Mouse (Mus musculus) liver, postnatal 0 days (tissue): ENCODE data around the gene Poglut1. TPM values are rescaled to one million over a fixed set of nuclear protein-coding genes. Genes with fewer than 3 reads are reported as not detected.

Experiments used
- ATAC-seq: fragments of 200-750 bp; cut with Nextera tagmentation; 2 replicates; pipeline ENCODE4 v1.8.0; 2017; ENCODE audit warnings: mild to moderate bottlenecking, moderate library complexity
- DNase-seq: peaks from one replicate; pipeline ENCODE4 v3.0.0-alpha.2; 2016
- H3K27ac ChIP-seq: fragments of 300-500 bp; sonication (generic); 2 replicates; pipeline ENCODE4 v1.5.1; 2014; ENCODE audit warnings: antibody characterized with exemption, moderate library complexity, mild to moderate bottlenecking, low read depth
- H3K27me3 ChIP-seq: fragments of 300-500 bp; sonication (generic); 2 replicates; pipeline ENCODE4 v1.6.1; 2014; ENCODE audit warnings: low read length, control low read depth, mixed read lengths; ENCODE audit not compliant: insufficient read depth
- H3K36me3 ChIP-seq: fragments of 300-500 bp; sonication (generic); replicated peaks from 2 replicates; pipeline ENCODE4 v1.6.1; 2014; ENCODE audit warnings: mild to moderate bottlenecking, control low read depth, low read length, moderate library complexity, mixed read lengths; ENCODE audit not compliant: insufficient read depth
- H3K4me1 ChIP-seq: fragments of 300-500 bp; sonication (generic); 2 replicates; pipeline ENCODE4 v1.6.1; 2014; ENCODE audit warnings: antibody characterized with exemption, mild to moderate bottlenecking, control low read depth; ENCODE audit not compliant: insufficient read depth
- H3K4me2 ChIP-seq: fragments of 300-500 bp; sonication (generic); 2 replicates; pipeline ENCODE4 v1.6.1; 2014; ENCODE audit warnings: low read depth, mild to moderate bottlenecking, low read length, moderate library complexity, mixed read lengths
- H3K4me3 ChIP-seq: fragments of 300-500 bp; sonication (generic); 2 replicates; pipeline ENCODE4 v1.5.1; 2014; ENCODE audit warnings: low read depth, low read length
- H3K9ac ChIP-seq: fragments of 300-500 bp; sonication (generic); replicated peaks from 2 replicates; pipeline ENCODE4 v1.6.1; 2014; ENCODE audit warnings: mild to moderate bottlenecking, moderate library complexity
- H3K9me3 ChIP-seq: fragments of 300-500 bp; sonication (generic); 2 replicates; pipeline ENCODE4 v1.6.1; 2016; ENCODE audit warnings: mild to moderate bottlenecking, control low read depth, low read length, mixed read lengths
- CTCF ChIP-seq: sonication (generic); IDR thresholded peaks from 2 replicates; pipeline ENCODE4 v1.5.1; 2016; ENCODE audit warnings: antibody characterized with exemption, low read depth
- EP300 ChIP-seq: IDR thresholded peaks from 2 replicates; pipeline ENCODE4 v1.6.1; 2016; ENCODE audit warnings: antibody characterized with exemption, low read depth, mild to moderate bottlenecking
- WGBS: fragments of 180-500 bp; shearing (Covaris S2); extraction: QIAGEN DNeasy Blood & Tissue Kit; methylation state at CpG from one replicate; pipeline ENCODE4 v1.1.7; 2014; ENCODE audit not compliant: insufficient replicate concordance; 5-methylcytosine and 5-hydroxymethylcytosine counted together
- polyA plus RNA-seq: library from polyadenylated mRNA; unstranded; fragments of >200 nt; fragmentation: Nextera tagmentation; extraction: Ambion mirVana; gene quantifications from 2 replicates; pipeline ENCODE4 v1.2.1, GENCODE M21; 2015

The Poglut1 gene
- 6.1 and 6.3 TPM in 2 replicates for polyA plus RNA-seq

DNA sequence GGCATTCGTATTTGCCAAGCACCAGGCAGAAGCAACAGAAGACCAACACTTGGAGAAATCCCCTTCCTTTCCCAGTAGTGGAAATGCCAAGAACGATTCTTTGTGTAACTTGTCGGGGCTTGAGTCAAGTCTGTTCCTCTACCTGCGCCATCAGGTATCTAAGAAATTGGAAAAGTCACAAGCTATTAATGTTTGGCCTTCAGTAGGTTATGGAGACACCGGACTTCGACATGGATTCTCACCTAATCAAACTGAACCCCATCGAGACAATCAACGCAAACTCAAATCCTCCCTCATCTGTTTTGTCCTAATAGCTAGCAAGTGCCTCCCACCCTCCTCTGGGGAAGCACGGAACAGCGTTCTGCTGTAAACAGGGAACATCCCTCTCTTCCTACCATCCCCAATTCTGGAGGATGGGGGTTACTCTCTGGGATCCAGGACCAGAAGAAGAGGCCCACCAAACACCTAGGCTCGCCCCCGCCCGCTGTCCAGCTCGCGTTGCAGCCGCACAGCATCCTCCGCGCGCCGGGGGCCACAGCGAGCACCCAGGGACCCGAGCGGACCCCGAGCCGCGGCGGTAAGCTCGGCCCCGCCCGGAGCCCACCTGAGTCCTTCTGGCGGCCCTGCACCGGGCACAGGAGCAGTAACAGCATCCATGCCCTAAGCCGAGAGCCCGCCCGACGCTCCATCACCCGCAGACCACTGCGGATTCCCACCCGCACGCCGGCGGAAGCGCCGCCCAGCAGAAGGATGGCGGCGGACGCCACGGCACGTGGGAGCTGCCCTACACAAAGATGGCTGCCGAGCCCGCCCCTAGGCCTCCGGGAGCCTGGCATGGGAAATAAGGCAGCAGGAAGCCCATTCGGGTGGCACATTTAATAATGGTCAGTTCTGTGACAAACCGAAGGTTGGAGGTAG, at the start of gene Poglut1:
Gene Poglut1 (minus strand): TSS at position 780 of the 918 bp plus-strand sequence.
- Histone ChIP-seq H3K36me3 (peaks cover 11% of the 10 kb centered on the region; the same call in 1 of the 2 replicates), H3K4me1 (peaks cover 9% of the 10 kb centered on the region; the same call in 1 of the 2 replicates), H3K9ac (peak within 1 kb of the TSS; percentile 73), H3K27ac (no peak within 1 kb of the TSS), H3K4me3 (peak within 1 kb of the TSS; percentile 78), H3K9me3 (no peaks in the 10 kb centered on the region), H3K4me2 (peak within 1 kb of the TSS; percentile 95), H3K27me3 (no peaks in the 10 kb centered on the region)
- WGBS, result 3% methylated on average over 54 of the region's 54 CpGs
- no peak for TF ChIP-seq CTCF
- no peak for TF ChIP-seq EP300
- DNase-seq, result peak; percentile 79
- peak; percentile 91 for ATAC-seq

DNA sequence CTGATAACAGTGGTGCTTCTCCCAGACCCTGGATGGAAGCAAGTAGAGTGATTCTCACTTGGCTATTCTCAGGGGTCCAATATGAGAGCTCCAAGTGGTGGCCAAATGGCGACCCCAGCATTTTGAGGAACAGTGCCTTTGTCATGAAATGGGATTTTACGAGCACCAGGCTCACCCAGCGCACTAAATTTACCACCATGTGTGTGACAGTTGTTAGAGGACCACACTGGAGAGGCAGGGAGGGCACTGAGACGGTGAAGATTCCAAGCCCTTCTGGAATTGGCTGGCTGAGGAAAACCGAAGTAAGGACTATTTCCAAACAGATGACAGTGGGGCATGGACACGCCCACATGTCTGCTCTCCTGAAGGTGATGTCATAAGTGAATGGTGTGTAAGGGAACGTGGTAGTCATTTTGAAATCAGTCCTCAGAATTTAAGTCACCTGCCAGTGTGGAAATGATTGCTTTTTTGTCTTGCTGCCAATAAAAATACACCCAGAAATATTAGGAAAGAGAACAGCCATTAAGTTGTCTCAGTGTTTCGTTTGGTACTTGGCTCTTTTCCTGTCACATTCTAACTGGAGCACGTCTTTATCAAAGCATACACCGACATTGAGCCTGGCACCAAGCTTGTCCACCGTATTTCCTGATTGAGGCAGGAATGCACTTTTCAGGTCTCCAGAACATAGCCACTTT, 49.1 kb upstream of the Poglut1 start:
- TF ChIP-seq CTCF, result no peak
- TF ChIP-seq EP300, result no peak
- no peaks in the 10 kb centered on the region for H3K4me1 ChIP-seq
- H3K36me3 ChIP-seq, result no peaks in the 10 kb centered on the region
- no peak overlapping the region for H3K4me2 ChIP-seq
- no peak overlapping the region for H3K27ac ChIP-seq
- no peaks in the 10 kb centered on the region for H3K9me3 ChIP-seq
- 65% methylated on average over 11 of the region's 11 CpGs for WGBS
- no peak for DNase-seq
- ATAC-seq, result no peak
- no peak overlapping the region for H3K9ac ChIP-seq
- no peaks in the 10 kb centered on the region for H3K27me3 ChIP-seq
- no peak overlapping the region for H3K4me3 ChIP-seq

DNA sequence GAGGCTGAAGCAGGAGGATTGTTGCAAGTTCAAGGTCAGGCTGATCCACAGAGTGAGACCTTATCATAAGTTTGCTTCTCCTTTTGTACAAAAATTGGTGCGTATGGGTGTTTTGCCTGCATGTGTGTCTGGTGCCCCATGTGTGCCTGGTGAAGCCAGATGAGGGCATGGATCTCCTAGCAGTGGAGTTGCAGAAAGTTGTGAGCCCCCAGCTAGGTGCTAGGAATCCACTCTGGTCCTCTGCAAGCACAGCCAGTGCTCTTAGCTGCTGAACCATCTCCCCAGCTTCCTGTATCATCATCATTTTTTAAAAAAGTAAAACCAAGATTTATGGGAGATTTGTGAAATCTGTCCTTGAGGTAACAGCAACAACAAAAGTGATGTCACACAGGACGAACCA, 46.6 kb upstream of the Poglut1 start:
- ATAC-seq, result no peak
- H3K4me3 ChIP-seq, result no peak overlapping the region
- H3K9me3 ChIP-seq, result no peaks in the 10 kb centered on the region
- H3K36me3 ChIP-seq, result peaks cover 6% of the 10 kb centered on the region; the same call in 1 of the 2 replicates
- no peak for TF ChIP-seq CTCF
- no peak for TF ChIP-seq EP300
- no peak overlapping the region for H3K4me2 ChIP-seq
- DNase-seq, result no peak
- no peaks in the 10 kb centered on the region for H3K27me3 ChIP-seq
- no peaks in the 10 kb centered on the region for H3K4me1 ChIP-seq
- no peak overlapping the region for H3K27ac ChIP-seq
- 72% methylated on average over 2 of the region's 2 CpGs for WGBS
- H3K9ac ChIP-seq, result no peak overlapping the region

DNA sequence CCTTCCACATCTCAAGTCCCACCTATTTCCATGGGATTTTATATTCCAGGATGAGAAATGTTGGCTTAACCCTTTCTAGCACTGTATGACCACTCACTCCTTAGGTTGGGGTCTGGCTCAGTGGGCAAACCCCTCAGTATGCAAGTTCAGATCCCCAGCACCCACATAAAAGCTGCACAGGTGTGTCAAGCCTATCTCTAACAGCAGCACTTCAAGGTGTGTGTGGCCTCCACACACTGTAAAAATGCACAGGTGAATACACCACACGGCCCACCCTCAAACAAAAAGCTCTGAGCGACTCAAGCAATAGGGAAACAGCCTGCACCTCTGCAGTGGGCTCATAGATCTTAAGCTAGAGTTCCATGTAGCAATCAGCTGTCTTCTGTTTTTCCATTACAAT, 46.0 kb upstream of the Poglut1 start:
- H3K27me3 ChIP-seq, result no peaks in the 10 kb centered on the region
- no peak overlapping the region for H3K4me2 ChIP-seq
- TF ChIP-seq EP300 (no peak), CTCF (no peak)
- no peak overlapping the region for H3K9ac ChIP-seq
- DNase-seq (no peak), ATAC-seq (no peak)
- WGBS, result 72% methylated on average over 2 of the region's 2 CpGs
- H3K27ac ChIP-seq, result no peak overlapping the region
- H3K36me3 ChIP-seq, result peaks cover 10% of the 10 kb centered on the region
- H3K4me3 ChIP-seq, result no peak overlapping the region
- no peaks in the 10 kb centered on the region for H3K9me3 ChIP-seq
- H3K4me1 ChIP-seq, result no peaks in the 10 kb centered on the region

DNA sequence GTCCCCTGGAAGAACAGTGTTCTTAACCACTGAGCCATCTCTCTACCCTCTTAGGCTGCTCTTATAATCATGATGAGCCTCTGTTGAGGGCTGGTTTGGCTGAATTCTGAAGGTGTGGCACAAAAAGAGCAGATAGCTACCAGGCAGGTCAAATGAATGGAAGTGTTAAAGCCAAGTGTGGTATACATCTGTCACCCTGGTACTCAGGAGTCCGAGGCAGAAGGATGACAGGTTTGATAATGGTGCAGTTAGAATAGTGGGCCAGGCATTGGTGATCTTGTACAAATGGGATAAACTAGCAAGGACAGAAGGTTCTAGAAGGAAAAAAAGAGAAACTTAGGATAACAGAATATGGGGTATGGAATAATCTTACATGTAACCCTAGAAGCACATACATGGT, 44.4 kb upstream of the Poglut1 start:
- Histone ChIP-seq H3K27ac (no peak overlapping the region), H3K9me3 (no peaks in the 10 kb centered on the region), H3K9ac (no peak overlapping the region), H3K4me2 (no peak overlapping the region), H3K4me3 (no peak overlapping the region), H3K36me3 (peaks cover 16% of the 10 kb centered on the region), H3K27me3 (no peaks in the 10 kb centered on the region), H3K4me1 (no peaks in the 10 kb centered on the region)
- WGBS, result 73% methylated on average over 1 of the region's 1 CpGs
- TF ChIP-seq EP300 (no peak), CTCF (no peak)
- ATAC-seq (no peak), DNase-seq (no peak)

DNA sequence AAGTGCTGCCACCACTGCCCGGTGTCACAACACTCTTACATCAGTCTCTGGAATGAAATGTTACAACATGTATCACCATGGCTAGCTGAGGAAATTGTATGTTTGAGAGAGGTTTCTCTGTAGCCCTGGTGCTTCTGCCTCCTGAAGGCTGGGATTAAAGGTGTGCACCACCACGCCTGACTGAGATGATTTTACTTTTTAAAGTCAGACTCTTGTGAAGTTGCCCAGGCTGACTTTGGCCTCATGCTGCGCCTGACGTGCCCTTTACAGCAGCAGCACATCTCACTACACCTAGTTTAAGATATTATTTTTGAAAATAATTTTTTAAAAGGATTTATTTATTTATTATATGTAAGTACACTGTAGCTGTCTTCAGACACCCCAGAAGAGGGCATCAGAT, 42.9 kb upstream of the Poglut1 start:
- no peaks in the 10 kb centered on the region for H3K27me3 ChIP-seq
- 87% methylated on average over 4 of the region's 4 CpGs for WGBS
- no peaks in the 10 kb centered on the region for H3K9me3 ChIP-seq
- no peaks in the 10 kb centered on the region for H3K4me1 ChIP-seq
- H3K27ac ChIP-seq, result no peak overlapping the region
- H3K4me3 ChIP-seq, result no peak overlapping the region
- TF ChIP-seq CTCF (no peak), EP300 (no peak)
- H3K4me2 ChIP-seq, result no peak overlapping the region
- DNase-seq (no peak), ATAC-seq (no peak)
- peaks cover 31% of the 10 kb centered on the region for H3K36me3 ChIP-seq
- no peak overlapping the region for H3K9ac ChIP-seq
